Mouse (Mus musculus) megakaryocyte, adult 5-6 weeks (primary cell): ENCODE measurements around the gene Gpr157. TPM values are rescaled to one million over a fixed set of nuclear protein-coding genes. Genes with fewer than 3 reads are reported as not detected.

Experiments
- ATAC-seq: 2 replicates; pipeline ENCODE4 v1.8.0; 2016; ENCODE audit warnings: mild to moderate bottlenecking, inconsistent platforms; ENCODE audit not compliant: poor library complexity, severe bottlenecking
- total RNA-seq, 2 experiments: library from RNA; stranded (forward) in 1 of 2; stranded (reverse) in 1 of 2; fragments of 153-499, 151-499 nt in 1 of 2; fragments of 221-1000, 200-1000 nt in 1 of 2; gene quantifications; 2 replicates each; pipeline versions ENCODE4 v1.2.3 to v1.2.4; 2015 to 2017

Gene Gpr157
- total RNA-seq, 2 experiments from 2014 or later, result 1.6 to 1.9 TPM

GRCm38 (mm10) chr4:150070136-150070535 is 17.0 kb upstream of the Gpr157 start:
- no peak for ATAC-seq

- ATAC-seq, result no peak
Measured at GRCm38 (mm10) chr4:150072416-150073101, 14.6 kb upstream of the Gpr157 start.

- peak; percentile 62 for ATAC-seq
Measured at GRCm38 (mm10) chr4:150073102-150073473, 14.1 kb upstream of the Gpr157 start.

- ATAC-seq, result no peak
Measured at GRCm38 (mm10) chr4:150075350-150075749, 11.8 kb upstream of the Gpr157 start.

GRCm38 (mm10) chr4:150076147-150076546 is 11.0 kb upstream of the Gpr157 start:
- ATAC-seq, result peak; percentile 92

- no peak for ATAC-seq
Measured at GRCm38 (mm10) chr4:150078646-150079045, 8.5 kb upstream of the Gpr157 start.

- no peak for ATAC-seq
Measured at GRCm38 (mm10) chr4:150079244-150079643, 7.9 kb upstream of the Gpr157 start.

- no peak for ATAC-seq
Measured at GRCm38 (mm10) chr4:150080330-150080967, 6.7 kb upstream of the Gpr157 start.

GRCm38 (mm10) chr4:150085366-150085765 is 1.8 kb upstream of the Gpr157 start:
- no peak for ATAC-seq

GRCm38 (mm10) chr4:150086841-150087160 is 364 bp upstream of the Gpr157 start:
- ATAC-seq, result no peak

GRCm38 (mm10) chr4:150087890-150088530 is 845 bp downstream of the Gpr157 start:
- ATAC-seq, result no peak

GRCm38 (mm10) chr4:150089121-150089520 is 2.0 kb downstream of the Gpr157 start:
- no peak for ATAC-seq

- ATAC-seq, result no peak
Measured at GRCm38 (mm10) chr4:150091887-150092582, 4.9 kb downstream of the Gpr157 start.

GRCm38 (mm10) chr4:150092583-150092902 is 5.4 kb downstream of the Gpr157 start:
- ATAC-seq, result peak; percentile 28; the same call in 1 of the 2 replicates

- peak; percentile 51 for ATAC-seq
Measured at GRCm38 (mm10) chr4:150093560-150094462, 6.6 kb downstream of the Gpr157 start.

GRCm38 (mm10) chr4:150094463-150094789 is 7.3 kb downstream of the Gpr157 start:
- ATAC-seq, result no peak

GRCm38 (mm10) chr4:150096309-150096708 is 9.1 kb downstream of the Gpr157 start:
- no peak for ATAC-seq

GRCm38 (mm10) chr4:150097847-150098246 is 10.7 kb downstream of the Gpr157 start:
- ATAC-seq, result no peak

GRCm38 (mm10) chr4:150098880-150099279 is 11.7 kb downstream of the Gpr157 start:
- ATAC-seq, result peak; percentile 79

- ATAC-seq, result no peak
Measured at GRCm38 (mm10) chr4:150102822-150103221, 15.7 kb downstream of the Gpr157 start.

- ATAC-seq, result no peak
Measured at GRCm38 (mm10) chr4:150105671-150106070, 18.5 kb downstream of the Gpr157 start.
